Mouse (Mus musculus): ENCODE measurements at regions not wholly inside any gene's neighbourhood (a gene's known extent, or its start where the extent isn't known, plus 50 kb on each side); places are given as distances from the start of the nearest gene placed in this dataset.

DNA sequence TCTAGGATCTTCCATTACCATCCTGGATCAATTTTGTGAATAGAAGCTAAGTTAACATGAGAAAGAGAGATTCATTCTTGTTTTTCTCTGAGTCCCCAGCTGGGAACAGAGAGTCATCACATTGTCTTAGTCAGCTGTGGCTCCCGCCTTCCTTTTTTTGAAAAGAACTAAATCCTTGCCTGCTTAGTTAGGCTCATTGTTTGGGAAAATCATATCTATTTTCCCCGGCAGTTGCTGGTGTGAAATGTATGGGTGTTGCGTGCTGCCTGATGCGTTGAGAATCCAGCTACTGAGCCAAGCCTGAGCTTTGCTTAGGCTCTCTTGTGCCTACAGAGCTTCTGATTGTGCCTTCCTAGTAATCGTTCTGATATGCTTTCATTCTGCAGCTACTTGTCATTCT is 66.3 kb downstream of the Fam50b start:
- DNase-seq (ENCODE audit: low spot score in 2 of 2) = no peak

DNA sequence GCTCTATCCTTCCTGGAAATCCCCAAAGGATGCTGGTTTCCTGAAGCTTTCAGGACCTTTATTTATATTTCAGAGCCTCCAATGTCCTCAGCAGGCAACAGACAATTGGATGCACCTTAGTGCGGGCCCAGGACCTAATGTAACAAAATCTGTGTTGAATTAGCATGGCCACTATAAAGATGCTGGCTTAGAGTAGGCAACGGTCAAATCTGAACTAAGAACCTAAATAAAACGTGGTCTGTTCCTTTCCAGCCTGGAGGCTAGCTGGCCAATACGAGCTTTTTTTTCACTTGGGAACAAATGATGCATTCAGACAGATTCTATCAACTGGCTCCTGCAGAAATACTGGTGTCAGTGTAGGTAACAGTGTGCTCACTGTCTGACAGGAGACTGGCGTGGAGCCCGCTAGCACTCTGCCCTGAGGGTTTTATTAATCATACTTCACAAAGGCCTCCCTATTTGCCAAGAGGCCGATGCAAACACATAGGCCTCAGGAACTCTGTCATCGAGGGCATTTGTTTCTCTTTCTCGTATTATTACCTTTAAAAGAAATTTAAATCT is 68.5 kb upstream of the Prpf4b start:
- no peak for DNase-seq (ENCODE audit: low spot score in 2 of 2)

- no peak for DNase-seq (ENCODE audit: low spot score in 2 of 2)
Observed at GRCm38 (mm10) chr13:34809536-34809935, 65.6 kb upstream of the Prpf4b start.

GRCm38 (mm10) chr13:34814161-34815056 is 60.7 kb upstream of the Prpf4b start:
- DNase-seq (ENCODE audit: low spot score in 2 of 2) = peak in 1 of 2 experiments; percentile 23

DNA sequence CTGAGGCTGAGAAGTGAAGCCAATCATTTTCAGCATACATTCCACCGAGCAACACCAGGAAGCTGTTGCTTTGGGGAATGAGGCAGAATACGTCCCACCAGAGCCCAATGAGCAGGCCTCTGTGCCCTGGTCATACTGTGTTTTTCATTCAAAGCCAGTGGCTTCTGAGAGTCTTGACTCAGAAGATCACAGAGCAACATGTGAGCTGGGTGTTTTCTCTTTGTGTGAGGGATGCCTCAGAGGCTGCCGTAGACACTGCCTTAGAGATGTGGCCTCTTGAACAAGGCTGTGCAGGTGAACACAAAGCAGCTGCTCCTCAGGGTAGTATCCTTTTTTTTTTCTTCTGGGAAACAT is 60.1 kb upstream of the Prpf4b start:
- DNase-seq (ENCODE audit: low spot score in 2 of 2) = no peak

DNA sequence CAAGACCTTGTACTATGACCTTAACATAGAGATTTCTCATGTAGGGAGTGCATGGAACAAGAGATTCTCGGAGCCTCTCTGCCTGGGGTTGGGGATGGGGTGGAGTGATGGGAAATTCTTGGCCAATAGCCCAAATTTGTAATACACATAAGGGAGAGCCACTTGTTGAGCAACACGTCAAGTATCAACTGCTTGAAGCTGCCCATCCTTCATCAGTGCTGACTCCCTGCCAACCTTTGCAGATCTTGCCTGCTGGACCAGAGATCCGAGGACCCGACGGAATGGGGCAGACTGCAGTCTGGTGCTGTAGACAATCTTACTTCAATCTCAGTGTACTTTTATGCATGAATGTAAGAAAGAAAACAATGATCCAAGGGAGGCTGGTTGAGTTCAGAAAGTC is 56.9 kb upstream of the Prpf4b start:
- DNase-seq (ENCODE audit: low spot score in 2 of 2) = no peak

- no peak for DNase-seq (ENCODE audit: low spot score in 2 of 2)
Observed at GRCm38 (mm10) chr13:34820423-34820822, 54.7 kb upstream of the Prpf4b start.

GRCm38 (mm10) chr13:34821946-34822345 is 53.2 kb upstream of the Prpf4b start:
- DNase-seq (ENCODE audit: low spot score in 2 of 2) = no peak

GRCm38 (mm10) chr13:34824157-34824556 is 50.9 kb upstream of the Prpf4b start:
- DNase-seq (ENCODE audit: low spot score in 2 of 2) = no peak
